Mouse (Mus musculus) gastrocnemius, postnatal 14 days (tissue): Measurements from ENCODE around the gene Tuba3b. TPM values are rescaled to one million over a fixed set of nuclear protein-coding genes. Genes with fewer than 3 reads are reported as not detected.

Experiments
- DNase-seq: peaks from one replicate; pipeline ENCODE4 v3.0.0; 2021; ENCODE audit warnings: mixed read lengths
- intact Hi-C: fragments of 180-260 bp; cut with DNase I; formaldehyde crosslinking; loops from one replicate; pipeline ENCODE4 v1.15.1; 2025; ENCODE audit warnings: low total_unique reads
- total RNA-seq, 2 experiments: library from RNA; stranded (reverse); gene quantifications; 2 replicates each; pipeline ENCODE4 v1.2.3; 2021

Tuba3b gene
- total RNA-seq, 2 experiments from 2014 or later = not detected

GRCm38 (mm10) chr6:145604126-145604525 lies 11.4 kb upstream of the Tuba3b start:
- no peak for DNase-seq
- intact Hi-C loops = no loop called here

GRCm38 (mm10) chr6:145604648-145605047 lies 10.9 kb upstream of the Tuba3b start:
- DNase-seq = no peak
- intact Hi-C loops = no loop called here

GRCm38 (mm10) chr6:145605203-145605602 lies 10.4 kb upstream of the Tuba3b start:
- intact Hi-C loops = no loop called here
- DNase-seq = no peak

GRCm38 (mm10) chr6:145607746-145608145 lies 7.8 kb upstream of the Tuba3b start:
- intact Hi-C loops = no loop called here
- DNase-seq = no peak

DNA sequence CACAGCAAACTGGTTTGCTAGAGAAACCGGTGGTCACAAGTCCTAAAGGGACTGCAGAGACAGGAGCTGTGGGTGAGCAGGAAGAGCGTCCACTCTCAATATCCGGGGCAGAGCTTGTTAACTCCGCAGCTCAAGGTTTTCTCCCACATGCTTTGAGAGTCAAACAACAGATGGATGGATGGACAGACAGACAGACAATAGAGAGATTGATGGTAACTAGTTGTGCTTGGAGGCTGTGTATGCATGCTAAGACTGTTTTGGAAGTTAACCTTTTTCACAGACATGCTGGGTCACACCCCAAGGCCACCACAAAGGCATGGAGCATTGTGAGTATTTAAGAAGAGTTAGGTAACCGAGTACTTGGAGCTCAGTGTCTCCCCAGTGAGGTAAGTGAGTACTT lies 6.9 kb upstream of the Tuba3b start:
- DNase-seq = no peak
- intact Hi-C loops = no loop called here

- intact Hi-C loops = no loop called here
- DNase-seq = no peak
Measured at GRCm38 (mm10) chr6:145610901-145611300, 4.7 kb upstream of the Tuba3b start.

- intact Hi-C loops = no loop called here
- no peak for DNase-seq
Measured at GRCm38 (mm10) chr6:145612611-145613010, 2.9 kb upstream of the Tuba3b start.

GRCm38 (mm10) chr6:145614219-145614618 lies 1.3 kb upstream of the Tuba3b start, which contains the start of gene Lmntd1:
Gene Lmntd1 (minus strand): TSS chr6:145614319.
- intact Hi-C loops = no loop called here
- no peak for DNase-seq

GRCm38 (mm10) chr6:145616402-145617229 lies 1.1 kb downstream of the Tuba3b start:
- no peak for DNase-seq
- intact Hi-C loops = no loop called here

- intact Hi-C loops = no loop called here
- DNase-seq = no peak
Measured at GRCm38 (mm10) chr6:145623141-145623540, 7.6 kb downstream of the Tuba3b start.

DNA sequence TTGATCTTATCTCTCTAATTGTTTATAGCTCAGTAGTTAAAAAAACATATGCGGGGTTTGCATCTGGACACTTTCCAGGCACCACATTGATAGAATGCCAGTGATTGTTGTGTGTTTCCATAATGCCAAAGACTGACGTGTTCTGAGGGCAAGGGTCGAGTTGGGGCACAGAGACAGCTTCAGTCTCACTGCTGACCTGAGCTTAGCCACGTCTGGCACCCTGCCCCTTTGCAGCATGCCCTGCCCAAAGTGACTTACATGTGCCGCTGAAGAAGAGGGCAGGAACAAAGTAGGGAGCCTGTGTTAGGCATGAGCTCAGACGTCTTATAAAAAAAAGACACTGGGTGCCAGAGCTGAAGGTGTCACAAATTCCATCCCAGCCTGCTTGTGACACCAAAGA lies 14.7 kb downstream of the Tuba3b start:
- intact Hi-C loops = no loop called here
- DNase-seq = no peak

- intact Hi-C loops = no loop called here
- no peak for DNase-seq
Measured at GRCm38 (mm10) chr6:145634454-145634853, 18.9 kb downstream of the Tuba3b start.

DNA sequence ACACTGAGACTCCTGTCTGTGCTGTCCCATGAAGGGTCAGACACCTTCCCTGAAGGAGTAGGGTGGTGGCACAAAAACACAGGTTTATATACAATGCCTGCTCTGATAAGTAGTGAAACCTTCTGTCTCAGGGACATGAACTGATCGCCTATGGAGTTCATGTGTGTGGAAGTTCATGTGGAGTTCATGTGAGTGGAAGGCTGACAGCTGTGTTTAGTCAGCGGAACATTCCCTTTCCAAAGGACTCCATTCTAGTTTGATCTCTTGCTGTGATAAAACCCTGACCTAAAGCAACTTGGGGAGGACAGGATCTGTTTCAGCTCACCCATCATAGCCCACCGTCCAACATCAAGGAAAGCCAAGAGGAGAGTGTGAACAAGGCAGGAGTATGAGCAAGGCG lies 21.1 kb downstream of the Tuba3b start:
- DNase-seq = no peak
- intact Hi-C loops = no loop called here

DNA sequence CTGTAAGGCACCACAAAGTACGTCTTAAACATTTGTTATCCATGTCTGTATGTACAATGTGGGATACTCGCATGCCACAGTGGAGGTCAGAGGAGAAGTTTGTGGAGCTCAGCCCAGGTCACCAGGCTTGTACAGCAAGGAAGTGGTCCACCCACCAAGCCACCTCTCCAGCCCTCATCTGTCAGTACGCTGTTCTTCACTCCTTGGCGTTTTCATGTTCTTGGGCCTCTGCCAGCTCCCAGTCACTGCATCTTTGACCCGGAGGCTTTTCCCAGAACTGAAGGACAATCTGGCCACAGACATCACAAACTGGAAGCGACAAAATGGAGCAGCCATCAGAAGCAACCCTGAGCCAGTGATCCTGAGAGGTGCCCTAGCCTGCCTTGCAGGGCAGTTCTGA lies 22.7 kb downstream of the Tuba3b start:
- intact Hi-C loops = no loop called here
- DNase-seq = no peak

- intact Hi-C loops = no loop called here
Measured at GRCm38 (mm10) chr6:145640971-145641506, 25.5 kb downstream of the Tuba3b start.

DNA sequence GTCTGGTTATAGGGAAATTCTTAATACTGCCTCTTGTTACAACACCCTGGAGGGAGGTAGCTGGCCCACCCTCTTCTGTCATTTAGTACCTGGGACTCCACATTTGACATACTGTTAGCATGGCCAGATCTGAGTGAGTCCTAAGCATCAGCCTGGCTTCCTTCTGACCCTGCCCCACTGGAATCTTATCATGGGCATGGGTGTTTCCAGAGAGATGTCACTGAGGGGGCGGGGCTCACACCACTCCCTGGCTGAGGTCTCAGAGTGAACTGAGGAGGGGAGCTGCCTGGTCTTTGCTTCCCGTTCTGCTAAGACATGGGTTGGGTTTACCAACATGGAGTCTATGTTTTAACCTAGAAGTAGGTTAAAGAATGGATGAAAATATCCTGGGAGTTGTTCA lies 36.4 kb downstream of the Tuba3b start:
- DNase-seq = no peak
- intact Hi-C loops = no loop called here

More at GRCm38 (mm10) chr6:145640971-145641506, 25.5 kb downstream of the Tuba3b start:
- DNase-seq = no peak

- intact Hi-C loops = no loop called here
- no peak for DNase-seq
Measured at GRCm38 (mm10) chr6:145652986-145653385, 37.4 kb downstream of the Tuba3b start.

GRCm38 (mm10) chr6:145653626-145654025 lies 38.1 kb downstream of the Tuba3b start:
- intact Hi-C loops = no loop called here
- DNase-seq = no peak

DNA sequence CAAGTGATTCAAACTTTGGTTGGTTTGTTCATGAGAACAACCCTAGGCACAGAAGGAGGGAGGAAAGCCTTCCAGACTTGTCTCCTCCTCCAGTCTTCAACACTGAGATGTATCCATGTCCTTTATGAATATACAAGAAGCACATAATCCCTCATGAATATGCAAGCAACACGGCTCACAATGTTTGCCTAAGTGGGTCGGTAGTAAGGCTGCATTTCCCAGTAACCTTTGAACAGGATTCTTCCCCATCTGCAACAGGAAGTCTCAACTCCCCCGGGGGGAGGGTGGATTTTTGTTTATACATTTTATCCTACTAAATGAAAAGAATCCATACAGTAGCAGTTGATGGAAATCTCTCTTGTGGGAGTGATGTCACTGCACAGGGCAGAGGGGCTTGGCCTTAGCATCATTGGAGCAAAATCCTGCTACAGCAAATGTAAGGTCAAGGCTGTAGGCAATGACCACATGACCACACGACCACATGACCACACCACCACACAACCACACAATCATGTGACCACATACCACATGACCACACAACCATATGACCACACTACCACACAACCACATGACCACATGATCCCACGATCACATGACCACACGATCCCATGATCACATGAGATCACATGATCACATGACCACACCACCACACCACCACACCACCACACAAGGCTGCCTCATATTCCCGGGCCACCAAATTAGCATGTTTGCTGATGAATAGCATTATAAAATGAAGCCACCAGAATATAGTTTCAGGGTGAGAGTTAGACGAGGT lies 38.7 kb downstream of the Tuba3b start:
- no peak for DNase-seq
- intact Hi-C loops = no loop called here

DNA sequence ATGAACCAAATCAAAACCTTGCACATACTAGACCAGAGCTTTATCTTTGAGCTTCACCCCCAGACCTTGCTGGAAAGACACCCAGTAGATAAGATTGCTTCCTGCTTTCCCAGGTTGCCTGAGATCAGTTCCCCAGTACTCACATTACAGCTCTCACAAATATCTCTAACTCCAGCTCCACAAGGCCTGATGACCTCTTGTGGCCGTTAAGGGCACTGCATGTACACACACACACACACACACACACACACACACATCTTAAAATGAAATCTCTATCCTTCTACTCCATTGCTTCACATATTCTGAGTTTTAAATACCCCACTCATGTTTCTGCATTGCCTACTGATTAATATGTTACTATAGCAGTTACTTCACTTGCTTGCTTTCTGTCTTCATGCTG lies 40.1 kb downstream of the Tuba3b start:
- intact Hi-C loops = no loop called here
- no peak for DNase-seq
